Mouse (Mus musculus): ENCODE measurements around the gene Olfr123.

DNA sequence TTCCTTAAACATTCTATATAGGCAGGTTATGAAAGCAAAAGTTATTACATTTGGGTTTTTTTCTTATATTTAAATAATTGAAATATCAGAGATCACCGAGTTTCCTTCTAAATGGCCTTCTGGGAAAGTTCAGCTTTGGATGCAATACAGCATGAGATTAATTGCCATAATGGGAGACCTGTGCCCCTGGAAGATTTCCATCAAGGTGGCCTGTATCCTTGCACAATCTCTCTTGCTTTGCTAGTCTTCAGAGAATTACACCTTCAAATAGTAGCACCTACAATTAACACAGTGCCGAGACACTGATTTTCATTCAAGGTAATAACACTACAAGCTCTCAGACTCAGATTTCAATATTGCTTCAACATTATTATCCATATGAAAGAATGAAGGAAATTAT lies at the start of gene Olfr123:
- TF ChIP-seq CTCF (IDR thresholded peaks at IDR 0.05; ENCODE audit: low read depth, low read length) = no peak
- TF ChIP-seq POLR2A (IDR thresholded peaks at IDR 0.05; ENCODE audit: insufficient read depth, low read length) = no peak

Data from ES-Bruce4 (cell line).